Mouse (Mus musculus) frontal cortex, postnatal 36 days (tissue): ENCODE data around the gene Hdhd3.

Experiments used
- DNase-seq, 2 experiments: peaks; one replicate each; pipeline ENCODE4 v3.0.0; 2022; ENCODE audit warnings: low spot score in 2 of 2

Hdhd3 gene

DNA sequence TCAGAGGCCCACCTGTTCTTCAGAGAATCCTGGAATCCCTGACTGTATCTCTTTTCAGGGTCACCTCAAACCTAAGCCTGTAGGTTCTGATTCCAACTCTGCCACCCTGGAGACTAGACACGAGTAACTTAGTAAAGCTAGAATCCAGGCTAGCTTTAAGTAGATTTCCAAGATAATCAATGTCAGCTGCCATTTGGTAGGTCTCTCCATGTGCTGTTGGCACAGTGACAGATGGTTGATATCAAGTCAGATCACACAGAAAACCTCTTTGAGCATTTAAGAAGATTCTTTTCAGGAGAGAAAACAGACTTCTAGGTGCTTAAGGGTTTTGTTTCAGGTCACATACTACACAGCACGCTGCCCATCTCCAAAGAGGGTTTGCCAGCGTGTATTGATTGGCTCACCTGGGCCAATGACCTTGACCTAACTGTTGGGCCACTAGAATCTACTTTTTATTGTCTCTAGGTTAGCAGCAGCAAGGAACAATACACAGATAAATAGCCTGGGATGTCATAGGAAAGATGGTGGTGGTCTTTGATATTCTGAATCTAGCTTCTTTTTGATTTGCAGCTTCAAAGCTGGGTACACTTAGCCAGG, at the start of gene Hdhd3:
Gene Hdhd3, minus strand, starts transcription at position 94 of the 597 bp plus-strand sequence.
- no peak for DNase-seq

- no peak for DNase-seq
These were observed 48.7 kb upstream of the Hdhd3 start for GRCm38 (mm10) chr4:62551966-62552365.

GRCm38 (mm10) chr4:62544801-62545200, 41.5 kb upstream of the Hdhd3 start:
- no peak for DNase-seq

- DNase-seq: no peak
These were observed 40.5 kb upstream of the Hdhd3 start for GRCm38 (mm10) chr4:62543782-62544181.

- no peak for DNase-seq
These were observed 38.5 kb upstream of the Hdhd3 start for GRCm38 (mm10) chr4:62541802-62542201.

- no peak for DNase-seq
These were observed 30.5 kb upstream of the Hdhd3 start for GRCm38 (mm10) chr4:62533729-62534128.

DNA sequence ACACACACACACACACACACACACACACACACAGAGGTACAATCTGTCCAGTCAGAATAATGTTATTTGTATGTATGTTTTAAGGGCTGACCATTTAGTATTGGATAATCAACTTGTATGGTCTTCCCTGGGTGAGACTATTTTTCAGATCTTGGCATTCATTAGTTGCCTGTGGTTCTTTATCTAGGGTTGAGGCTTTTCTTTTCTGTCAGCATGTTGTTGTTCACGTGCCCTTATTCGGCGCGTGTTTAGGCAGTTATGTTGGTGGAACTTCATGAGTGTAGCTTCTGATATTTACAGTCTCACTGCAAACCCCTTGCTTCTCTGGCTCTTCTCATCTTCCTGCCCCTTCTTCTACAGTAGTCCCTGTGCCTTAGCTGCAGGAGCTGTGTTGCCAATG, 24.4 kb upstream of the Hdhd3 start:
- no peak for DNase-seq

DNA sequence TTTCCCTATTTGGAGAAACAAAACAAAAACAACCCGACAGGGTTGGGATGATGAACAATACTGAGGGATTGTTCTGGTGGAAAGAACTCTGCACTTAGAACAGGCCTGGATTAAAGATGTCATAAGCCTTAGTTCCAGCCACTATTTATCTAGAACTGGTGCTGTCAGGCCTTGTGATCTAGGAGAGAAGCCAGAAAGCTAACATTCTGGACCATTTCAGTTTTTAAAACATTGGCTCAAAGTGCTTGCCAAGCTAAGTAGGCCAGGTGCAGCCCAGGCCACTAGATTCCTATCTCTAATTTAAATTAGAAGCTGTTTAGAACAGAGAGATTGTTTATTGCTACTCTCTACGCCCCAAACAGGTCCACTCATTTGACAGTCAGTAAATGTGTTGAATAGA, 23.0 kb upstream of the Hdhd3 start:
- no peak for DNase-seq

GRCm38 (mm10) chr4:62525489-62525811, 22.2 kb upstream of the Hdhd3 start:
- DNase-seq: no peak

DNA sequence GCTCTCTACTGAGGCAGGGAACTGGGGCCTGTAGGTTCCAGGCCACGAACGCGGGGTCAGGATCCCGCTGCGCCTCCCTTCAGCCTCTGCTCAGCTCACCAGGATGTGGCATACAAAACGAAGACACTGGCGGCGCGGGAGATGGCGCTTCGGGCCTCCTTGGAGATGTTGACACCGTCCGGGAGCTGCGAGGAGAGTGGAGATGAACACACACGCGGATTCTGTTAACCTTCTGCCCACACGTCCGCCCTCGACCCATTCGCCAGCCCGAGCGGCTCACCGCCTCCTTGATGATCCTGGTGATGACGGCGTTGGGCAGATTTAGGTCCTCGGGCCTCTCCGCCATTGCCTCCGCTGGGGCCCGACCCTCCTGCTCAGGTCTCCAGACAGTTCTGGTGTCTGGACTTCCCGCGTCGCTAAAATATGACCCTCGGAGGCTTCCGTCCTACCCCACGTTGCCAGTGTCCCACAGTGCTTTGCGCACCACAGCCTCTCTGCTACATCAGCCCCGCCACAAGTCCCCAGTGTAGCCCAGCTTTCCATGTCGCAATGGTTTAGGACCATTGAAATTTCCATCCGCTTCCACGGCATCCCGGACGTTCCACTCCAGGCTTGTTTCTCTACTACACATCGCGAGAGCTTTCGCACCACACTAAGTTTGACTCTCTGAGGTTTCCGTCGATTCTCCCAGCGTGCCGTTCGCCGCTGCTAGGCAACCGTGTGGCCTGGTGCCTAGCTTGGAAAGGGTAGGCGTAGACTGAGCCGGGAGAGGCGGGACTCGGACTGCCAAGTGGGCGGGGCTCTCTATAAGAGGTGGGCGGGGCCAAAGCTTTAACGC, 21.6 kb upstream of the Hdhd3 start, which contains the start of the genes Pole3 and 4933430I17Rik:
Gene Pole3, minus strand, starts transcription at position 418 of the 838 bp plus-strand sequence.
Gene 4933430I17Rik, plus strand, starts transcription at position 719 of the 838 bp plus-strand sequence.
- DNase-seq: peak; percentile 95 to 97

DNA sequence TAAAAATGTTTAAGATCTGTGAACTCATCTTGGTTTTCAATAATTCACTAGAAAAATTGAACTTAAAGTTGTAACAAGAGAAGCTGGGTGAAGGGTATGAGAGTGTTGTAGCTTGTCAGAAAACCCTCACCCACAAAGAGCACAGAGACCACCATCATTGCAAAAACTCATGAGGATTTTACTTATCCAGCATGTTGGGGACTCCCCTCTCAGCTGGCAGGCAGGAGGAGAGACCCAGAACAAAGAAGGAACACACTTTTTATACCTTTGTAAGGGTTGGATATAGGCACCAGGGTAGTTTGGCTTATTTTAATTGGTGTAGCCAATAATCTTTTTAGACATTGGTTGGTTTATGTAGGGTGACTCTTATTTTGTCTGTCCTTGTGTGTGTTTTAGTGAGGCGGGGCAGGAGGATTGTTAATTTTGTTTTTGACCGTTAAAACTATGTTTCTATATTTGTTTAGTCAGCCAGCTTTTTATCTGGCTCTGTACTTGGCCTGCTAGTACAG, 17.7 kb upstream of the Hdhd3 start:
- DNase-seq: no peak

- DNase-seq: peak; percentile 81 to 83
These were observed 16.6 kb upstream of the Hdhd3 start, which contains the start of gene Alad for GRCm38 (mm10) chr4:62519849-62520233. Gene Alad (minus strand): TSS chr4:62519918.

DNA sequence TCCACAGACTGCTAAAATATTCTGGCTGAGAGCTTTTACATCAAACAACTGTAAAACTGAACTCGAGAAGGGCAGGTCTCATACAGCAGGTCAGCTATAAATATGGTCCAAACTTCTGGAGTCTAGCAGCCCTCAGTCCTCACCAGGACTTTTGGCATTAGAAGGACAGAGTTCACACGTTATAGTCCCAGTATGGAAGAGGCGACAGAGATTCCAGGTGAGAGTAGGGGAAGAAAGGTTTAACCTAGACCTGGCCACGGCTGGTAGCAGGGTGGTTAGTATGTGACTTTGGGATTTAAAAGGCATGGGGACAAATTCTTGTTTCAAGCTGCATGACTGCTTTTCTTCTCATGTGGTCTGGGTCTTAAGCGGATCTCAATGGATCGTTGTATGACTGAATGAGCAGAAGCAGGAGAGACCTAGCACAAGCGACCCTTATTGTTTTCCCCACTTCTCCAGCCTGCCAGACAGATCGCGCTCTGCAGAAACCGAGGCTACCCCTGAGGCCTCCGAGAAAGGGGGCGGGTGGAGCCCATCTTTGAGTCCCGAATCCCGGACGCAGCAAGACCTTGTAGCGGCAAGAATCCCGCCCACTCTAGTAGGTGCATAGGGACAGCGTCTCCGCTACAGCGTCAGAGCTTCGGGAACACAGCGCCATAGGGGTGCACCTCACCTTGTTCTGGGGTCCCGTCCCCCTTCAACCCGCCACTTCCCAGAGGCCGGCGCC, 16.0 kb upstream of the Hdhd3 start:
- DNase-seq: no peak

GRCm38 (mm10) chr4:62518416-62519121, 15.3 kb upstream of the Hdhd3 start:
- no peak for DNase-seq

DNA sequence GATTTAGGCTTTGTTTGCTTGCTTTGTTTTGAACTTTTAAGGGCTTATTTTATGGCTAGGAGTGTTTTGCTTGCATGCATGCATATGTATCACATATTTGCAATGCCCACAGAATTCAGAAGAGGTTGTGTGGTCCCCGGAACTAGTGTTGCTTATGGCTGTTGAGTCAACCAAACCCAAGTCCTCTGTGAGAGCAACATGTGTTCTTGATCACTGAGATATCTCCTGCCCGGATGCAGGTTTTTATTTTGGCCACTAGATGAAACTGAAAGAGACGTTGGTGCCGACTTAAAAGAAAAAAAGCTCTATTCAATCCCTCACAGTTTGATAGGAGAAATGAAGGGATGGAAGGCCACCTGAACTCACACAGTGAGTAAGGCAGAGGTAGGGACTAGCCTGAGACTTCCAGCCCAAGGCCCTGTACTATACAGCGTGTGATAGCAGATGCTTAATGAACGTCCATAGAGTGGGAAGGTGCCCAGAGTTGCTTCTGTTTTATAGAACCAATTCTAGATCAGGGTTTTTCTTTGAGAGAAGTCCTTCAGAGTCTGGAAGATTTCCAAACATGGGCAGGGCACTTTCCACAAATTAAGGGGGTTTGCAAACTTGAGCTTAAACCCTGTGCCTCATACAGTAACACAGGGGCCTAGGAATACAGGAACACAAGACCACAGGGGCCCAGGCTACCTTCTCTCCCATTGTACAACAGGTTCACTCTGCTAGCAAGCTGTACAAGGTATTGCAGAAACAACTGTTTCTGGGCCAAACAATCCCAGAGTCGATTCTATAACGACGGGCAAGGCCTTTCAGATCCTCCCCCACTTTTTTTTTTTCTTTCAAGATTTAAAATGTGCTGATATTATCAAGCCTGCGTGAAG, 14.5 kb upstream of the Hdhd3 start:
- DNase-seq: no peak

GRCm38 (mm10) chr4:62517046-62517445, 13.8 kb upstream of the Hdhd3 start:
- no peak for DNase-seq

- no peak for DNase-seq
These were observed 13.3 kb upstream of the Hdhd3 start for GRCm38 (mm10) chr4:62516579-62516978.

- no peak for DNase-seq
These were observed 12.8 kb upstream of the Hdhd3 start for GRCm38 (mm10) chr4:62516079-62516478.

DNA sequence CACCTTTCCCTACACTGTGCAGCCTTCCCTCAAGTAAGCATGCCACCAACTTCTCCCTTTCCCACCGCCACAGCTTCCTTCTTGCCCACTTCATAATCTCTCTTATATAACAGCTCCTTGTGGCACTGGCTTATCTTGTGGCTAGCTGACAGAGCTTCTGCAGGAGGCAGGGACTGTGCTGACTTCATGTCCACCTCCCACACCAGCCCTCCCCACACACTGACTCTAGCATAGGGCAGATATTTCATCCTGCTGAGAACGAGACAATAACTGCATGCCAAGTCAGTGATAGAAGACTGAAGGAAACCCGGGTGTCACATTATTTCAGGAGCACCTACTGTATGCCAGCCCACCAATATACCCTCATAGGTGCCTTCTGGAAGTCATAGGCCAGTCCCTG, 12.2 kb upstream of the Hdhd3 start:
- no peak for DNase-seq

GRCm38 (mm10) chr4:62514995-62515394, 11.7 kb upstream of the Hdhd3 start:
- DNase-seq: no peak
